Mouse (Mus musculus) embryonic facial prominence, embryonic 10.5 days (tissue): Measurements from ENCODE around the gene 4930505A04Rik. TPM values are rescaled to one million over a fixed set of nuclear protein-coding genes. Genes with fewer than 3 reads are reported as not detected.
"Not testable (repeated sequence)": the region's sequence is repeated elsewhere in the genome, so short reads cannot be mapped to it uniquely, and the experiment has no call there.

ENCODE experiments used
- DNase-seq: peaks from one replicate; pipeline ENCODE4 v3.0.0-alpha.2; 2017; ENCODE audit warnings: low spot score
- H3K27ac ChIP-seq: fragments of 300-500 bp; sonication (generic); replicated peaks from 2 replicates; pipeline ENCODE4 v1.5.1; 2016; ENCODE audit warnings: mild to moderate bottlenecking
- H3K27me3 ChIP-seq: fragments of 300-500 bp; sonication (generic); replicated peaks from 2 replicates; pipeline ENCODE4 v1.6.1; 2016; ENCODE audit warnings: low read depth, mild to moderate bottlenecking; ENCODE audit not compliant: poor library complexity, severe bottlenecking
- H3K36me3 ChIP-seq: fragments of 300-500 bp; sonication (generic); replicated peaks from 2 replicates; pipeline ENCODE4 v1.6.1; 2016; ENCODE audit warnings: mild to moderate bottlenecking, moderate library complexity
- H3K4me1 ChIP-seq: fragments of 300-500 bp; sonication (generic); 2 replicates; pipeline ENCODE4 v1.6.1; 2016
- H3K4me3 ChIP-seq: fragments of 300-500 bp; sonication (generic); 2 replicates; pipeline ENCODE4 v1.5.1; 2016; ENCODE audit warnings: mild to moderate bottlenecking, moderate library complexity
- H3K9me3 ChIP-seq: fragments of 300-500 bp; sonication (generic); 2 replicates; pipeline ENCODE4 v1.6.1; 2016; ENCODE audit warnings: mild to moderate bottlenecking
- WGBS: fragments of 180-500 bp; shearing (Covaris S2); methylation state at CpG from one replicate; pipeline ENCODE4 v1.1.7; 2016; 5-methylcytosine and 5-hydroxymethylcytosine counted together
- polyA plus RNA-seq: library from polyadenylated mRNA; unstranded; fragments of >200 nt; fragmentation: Nextera tagmentation; extraction: Ambion mirVana; gene quantifications from 2 replicates; pipeline ENCODE4 v1.2.1, GENCODE M21; 2016

Gene 4930505A04Rik
- polyA plus RNA-seq, 1 experiment from 2014 or later, result not detected

DNA sequence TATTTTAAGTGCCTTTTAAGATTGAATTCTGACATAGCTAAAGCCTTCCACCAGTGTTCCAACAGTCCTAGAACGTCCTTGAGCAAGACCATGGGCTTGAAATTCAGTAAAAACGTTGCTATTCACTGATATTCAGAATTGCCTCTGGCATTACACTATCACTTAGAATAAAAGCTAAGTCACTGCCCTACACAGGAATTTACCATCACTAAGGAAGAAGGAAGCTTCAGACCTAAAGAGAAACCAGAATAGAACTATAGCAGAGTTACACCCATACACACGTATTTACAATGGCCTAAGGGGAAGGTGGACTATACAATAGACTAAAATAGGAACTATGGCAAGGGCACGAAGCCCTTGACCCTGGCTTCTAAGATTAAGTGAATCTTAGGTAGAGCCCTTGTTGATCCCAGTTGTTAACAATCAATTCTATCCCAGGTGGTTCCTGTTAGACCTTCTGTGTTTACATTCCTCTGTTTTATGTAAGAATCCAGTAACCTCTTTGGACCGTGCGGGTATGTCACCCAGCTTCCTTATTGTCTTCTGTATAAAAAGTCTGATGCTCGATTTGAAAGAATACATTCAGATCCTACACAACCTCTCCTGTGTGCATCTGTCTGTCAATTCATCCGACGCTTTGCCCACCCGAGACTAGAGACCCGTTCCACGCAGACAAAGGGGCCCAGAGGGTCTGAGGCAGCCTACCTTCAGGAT lies 27.3 kb downstream of the 4930505A04Rik start:
- not testable (repeated sequence) for H3K9me3 ChIP-seq, H3K27ac ChIP-seq, H3K4me3 ChIP-seq, H3K4me1 ChIP-seq, H3K27me3 ChIP-seq, DNase-seq, H3K36me3 ChIP-seq
- WGBS, result 86% methylated on average over 12 of the region's 12 CpGs

GRCm38 (mm10) chr11:30443746-30444145 lies 27.9 kb downstream of the 4930505A04Rik start:
- no peak overlapping the region for H3K4me3 ChIP-seq
- WGBS, result 86% methylated on average over 8 of the region's 8 CpGs
- no peaks in the 10 kb centered on the region for H3K4me1 ChIP-seq
- no peaks in the 10 kb centered on the region for H3K36me3 ChIP-seq
- no peak for DNase-seq
- H3K9me3 ChIP-seq, result no peaks in the 10 kb centered on the region
- H3K27me3 ChIP-seq, result no peaks in the 10 kb centered on the region
- H3K27ac ChIP-seq, result no peak overlapping the region

DNA sequence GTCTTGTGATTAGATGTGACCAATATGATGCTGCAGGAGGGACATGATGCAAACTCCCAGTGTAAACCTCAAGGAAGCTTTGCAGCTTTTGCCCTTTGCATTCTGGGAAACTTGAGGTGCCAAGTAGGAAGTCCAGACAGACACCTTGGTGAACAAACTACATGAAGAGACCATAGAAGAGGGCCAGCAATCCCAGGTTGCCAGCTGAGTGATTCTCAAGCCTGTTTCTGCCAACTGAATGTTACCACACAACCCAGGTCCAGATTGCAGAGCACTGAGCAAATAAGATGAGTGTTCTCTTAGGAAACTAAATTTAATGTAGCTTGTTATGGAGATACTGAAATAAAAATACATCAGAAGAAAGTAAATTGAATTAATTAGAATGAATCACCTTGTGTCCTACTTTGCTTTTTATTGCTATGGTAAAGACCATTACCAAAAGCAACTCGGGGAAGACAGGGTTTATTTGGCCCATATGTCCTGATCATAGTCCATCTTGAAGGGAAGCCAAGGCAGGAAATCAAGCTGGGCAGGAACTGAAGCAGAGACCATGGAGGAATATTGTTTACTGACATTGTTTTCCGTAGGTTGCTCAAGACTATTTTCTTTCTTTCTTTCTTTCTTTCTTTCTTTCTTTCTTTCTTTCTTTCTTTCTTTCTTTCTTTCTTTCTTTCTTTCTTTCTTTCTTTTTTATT lies 38.2 kb downstream of the 4930505A04Rik start:
- no peaks in the 10 kb centered on the region for H3K36me3 ChIP-seq
- 90% methylated on average over 2 of the region's 2 CpGs for WGBS
- H3K4me1 ChIP-seq, result no peaks in the 10 kb centered on the region
- no peaks in the 10 kb centered on the region for H3K9me3 ChIP-seq
- no peak overlapping the region for H3K27ac ChIP-seq
- no peaks in the 10 kb centered on the region for H3K27me3 ChIP-seq
- no peak for DNase-seq
- no peak overlapping the region for H3K4me3 ChIP-seq

DNA sequence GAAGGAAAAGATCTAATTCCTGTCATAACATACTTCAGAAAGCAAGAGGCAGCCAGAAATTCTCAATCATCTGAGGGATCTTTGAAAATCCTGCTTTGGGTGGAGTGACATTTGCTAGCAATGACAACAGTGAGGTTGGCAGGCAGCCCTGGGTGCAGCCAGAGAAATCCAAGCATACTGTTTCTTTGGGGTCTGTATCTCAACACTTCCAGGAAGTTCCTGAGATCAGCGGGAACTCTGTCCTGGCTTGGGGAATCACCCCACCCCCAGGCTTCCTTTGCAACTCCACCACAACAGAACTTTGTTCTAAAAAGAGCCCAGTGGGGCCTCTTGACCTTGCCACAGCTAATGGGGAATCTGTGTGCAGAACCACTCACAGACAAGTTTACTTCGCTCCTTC lies 66.0 kb downstream of the 4930505A04Rik start:
- no peaks in the 10 kb centered on the region for H3K9me3 ChIP-seq
- H3K36me3 ChIP-seq, result no peaks in the 10 kb centered on the region
- H3K4me1 ChIP-seq, result peaks cover 22% of the 10 kb centered on the region
- no peaks in the 10 kb centered on the region for H3K27me3 ChIP-seq
- no peak overlapping the region for H3K4me3 ChIP-seq
- DNase-seq, result peak; percentile 17
- no peak overlapping the region for H3K27ac ChIP-seq
- WGBS, result 30% methylated on average over 2 of the region's 2 CpGs

GRCm38 (mm10) chr11:30404619-30405200 lies 66.9 kb downstream of the 4930505A04Rik start:
- Histone ChIP-seq H3K9me3 (no peaks in the 10 kb centered on the region), H3K27me3 (no peaks in the 10 kb centered on the region), H3K27ac (0 out of 2 replicates have a peak overlapping the region, but pooled peaks have one; percentile 40), H3K4me3 (no peak overlapping the region), H3K36me3 (no peaks in the 10 kb centered on the region), H3K4me1 (peaks cover 22% of the 10 kb centered on the region)
- peak; percentile 14 for DNase-seq
- WGBS, result 33% methylated on average over 4 of the region's 4 CpGs

DNA sequence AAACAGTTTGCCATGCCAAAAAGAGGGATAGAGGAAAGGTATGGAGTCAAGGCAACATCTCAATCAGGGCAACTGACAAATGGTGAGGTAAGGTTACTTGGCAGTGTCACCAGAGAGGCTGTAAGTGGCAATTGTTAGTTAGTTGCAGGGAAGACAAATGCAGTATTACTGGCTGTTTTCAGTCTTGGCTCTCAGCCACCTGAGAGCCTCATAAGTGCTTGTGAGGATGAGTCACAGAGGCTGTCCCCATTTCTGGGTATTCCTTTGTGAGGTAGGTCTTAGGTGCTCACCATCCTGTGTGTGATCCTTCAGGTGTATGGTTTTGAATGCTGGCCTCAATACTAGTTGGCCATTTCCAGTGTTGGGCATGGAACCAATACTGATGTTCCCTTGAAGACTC lies 77.3 kb downstream of the 4930505A04Rik start:
- H3K36me3 ChIP-seq, result no peaks in the 10 kb centered on the region
- H3K4me1 ChIP-seq, result no peaks in the 10 kb centered on the region
- no peak overlapping the region for H3K27ac ChIP-seq
- no peak for DNase-seq
- no peaks in the 10 kb centered on the region for H3K9me3 ChIP-seq
- no peak overlapping the region for H3K4me3 ChIP-seq
- H3K27me3 ChIP-seq, result no peaks in the 10 kb centered on the region

DNA sequence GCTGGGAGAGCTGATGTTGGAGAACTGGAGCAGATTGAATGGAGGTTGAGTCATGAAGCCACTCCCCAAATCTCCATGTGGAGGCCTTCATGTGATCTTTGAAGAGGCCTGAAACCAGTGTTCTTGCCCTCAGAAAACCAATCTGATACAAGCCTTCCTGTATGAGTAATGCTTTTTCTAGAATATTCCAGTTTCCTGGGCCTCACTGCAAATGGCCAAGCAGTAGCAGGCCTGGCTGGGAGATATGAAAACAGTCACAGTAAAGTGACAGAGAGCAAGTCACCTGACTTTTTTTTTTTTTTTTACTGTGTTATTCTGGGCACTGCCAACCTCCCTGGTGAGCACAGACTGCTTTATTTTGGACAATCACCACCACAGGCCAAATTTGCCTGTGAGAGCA lies 88.6 kb downstream of the 4930505A04Rik start:
- H3K4me1 ChIP-seq, result no peaks in the 10 kb centered on the region
- H3K9me3 ChIP-seq, result no peaks in the 10 kb centered on the region
- no peaks in the 10 kb centered on the region for H3K36me3 ChIP-seq
- no peak for DNase-seq
- no peak overlapping the region for H3K4me3 ChIP-seq
- H3K27ac ChIP-seq, result no peak overlapping the region
- no peaks in the 10 kb centered on the region for H3K27me3 ChIP-seq

Other genes with a start within 250 kb of the 4930505A04Rik start
- gene Sptbn1, start 203.7 kb downstream of the 4930505A04Rik start, polyA plus RNA-seq, result 64.7 and 66.6 TPM in 2 replicates
- 5.1 and 5.3 TPM in 2 replicates for gene Acyp2, start 177.8 kb upstream of the 4930505A04Rik start, polyA plus RNA-seq